Mouse (Mus musculus) gastrocnemius, postnatal 4 days (tissue): ENCODE data around the gene Szt2. TPM values are rescaled to one million over a fixed set of nuclear protein-coding genes. Genes with fewer than 3 reads are reported as not detected.

Experiments
- total RNA-seq, 2 experiments: library from RNA; stranded (reverse); gene quantifications; 2 replicates each; pipeline ENCODE4 v1.2.3; 2021

Gene Szt2
- total RNA-seq, 2 experiments from 2014 or later: 16.1 to 18.9 TPM

Other genes with a start within 250 kb of the Szt2 start
- 10 to 100 TPM; 34.4 to 35.7 TPM for gene Kdm4a, start 229.2 kb downstream of the Szt2 start, total RNA-seq
- 10 to 100 TPM; 28.9 to 30.0 TPM for gene Ptprf, start 117.9 kb downstream of the Szt2 start, total RNA-seq
- gene Med8, start 64 bp upstream of the Szt2 start, total RNA-seq: 10 to 100 TPM; 51.0 to 53.4 TPM
- 10 to 100 TPM; 39.1 to 39.6 TPM for gene Elovl1, start 18.8 kb upstream of the Szt2 start, total RNA-seq
- 10 to 100 TPM; 27.0 to 32.7 TPM for gene Cdc20, start 28.1 kb upstream of the Szt2 start, total RNA-seq
- under 1 TPM in 1 of 2 experiments, not detected in 1; 0.10 TPM for gene Mpl, start 48.2 kb upstream of the Szt2 start, total RNA-seq
- gene Tie1, start 80.8 kb upstream of the Szt2 start, total RNA-seq: 10 to 100 TPM; 41.5 to 44.1 TPM
- gene 2610528J11Rik, start 117.7 kb upstream of the Szt2 start, total RNA-seq: not detected
- under 1 TPM in 1 of 2 experiments, not detected in 1; 0.67 TPM for gene Tmem125, start 134.8 kb upstream of the Szt2 start, total RNA-seq
- not detected for gene Cfap57, start 211.5 kb upstream of the Szt2 start, total RNA-seq
- gene Ebna1bp2, start 211.5 kb upstream of the Szt2 start, total RNA-seq: 10 to 100 TPM; 55.1 to 56.9 TPM
- gene Olfr62, start 249.7 kb upstream of the Szt2 start, total RNA-seq: not detected